Comparison of ENCODE assay signal across 23 mouse cellular contexts in genomic region chr13:30378868-30379267, GRCm38 (mm10). TPM values are rescaled to one million over a fixed set of nuclear protein-coding genes. Genes with fewer than 3 reads are reported as not detected.
DNase-seq lines count a peak whose midpoint lies in the region; ATAC-seq lines count a peak whose summit lies in the region.
"Had no signal": no experiment of that assay in that cellular context is flagged by ENCODE, and none has a peak within 500 bp of the region (broad histone marks: within the 10 kb centered on the region; RNA-seq: fewer than 3 reads in every experiment).

No protein-coding gene starts in this region.

- peak; percentile 61 for DNase-seq in adrenal gland, adult 2 months
- DNase-seq in adrenal gland, postnatal 4 days (ENCODE audit: low spot score in 2 of 2) = no peak
- DNase-seq in intestine, embryonic 14.5 days (ENCODE audit: low spot score) = peak; percentile 25
- DNase-seq in limb, embryonic 10.5 days (ENCODE audit: low spot score) = no peak
- DNase-seq: cerebellum, adult 11 months; cerebellum, adult 2 months; cerebellum, adult 9-11 months; cerebellum, postnatal 25 days; gastrocnemius, postnatal 25 days; heart, adult 2 months; kidney, adult 2 months had no signal

- no peaks in the 10 kb centered on the region for H3K36me3 ChIP-seq in intestine, embryonic 14.5 days (ENCODE audit: control insufficient read depth, insufficient read depth, low read length)
- no peaks in the 10 kb centered on the region for H3K36me3 ChIP-seq in intestine, embryonic 15.5 days
- H3K36me3 ChIP-seq in limb, embryonic 10.5 days = no peaks in the 10 kb centered on the region
- H3K36me3 ChIP-seq: embryonic facial prominence, embryonic 12.5 days; embryonic facial prominence, embryonic 15.5 days; forebrain, embryonic 12.5 days; forebrain, embryonic 15.5 days; heart, embryonic 10.5 days; heart, embryonic 13.5 days; hindbrain, embryonic 12.5 days; hindbrain, embryonic 15.5 days had no signal

- 87% methylated on average over 5 of the region's 5 CpGs for WGBS in intestine, embryonic 14.5 days
- 86% methylated on average over 5 of the region's 5 CpGs for WGBS in intestine, embryonic 15.5 days
- WGBS in limb, embryonic 10.5 days = 95% methylated on average over 5 of the region's 5 CpGs

- H3K4me1 ChIP-seq in intestine, embryonic 14.5 days (replicated peaks; ENCODE audit: control insufficient read depth, insufficient read depth, low read length) = no peaks in the 10 kb centered on the region
- H3K4me1 ChIP-seq in intestine, embryonic 15.5 days (replicated peaks) = no peaks in the 10 kb centered on the region
- no peaks in the 10 kb centered on the region for H3K4me1 ChIP-seq in limb, embryonic 10.5 days
- H3K4me1 ChIP-seq: embryonic facial prominence, embryonic 12.5 days; embryonic facial prominence, embryonic 15.5 days; forebrain, embryonic 12.5 days; forebrain, embryonic 15.5 days; hindbrain, embryonic 12.5 days; hindbrain, embryonic 15.5 days had no signal

- H3K4me2 ChIP-seq in intestine, embryonic 14.5 days (ENCODE audit: low read length) = no peak overlapping the region
- H3K4me2 ChIP-seq in intestine, embryonic 15.5 days (replicated peaks) = no peak overlapping the region
- H3K4me2 ChIP-seq: embryonic facial prominence, embryonic 12.5 days; embryonic facial prominence, embryonic 15.5 days; forebrain, embryonic 12.5 days; forebrain, embryonic 15.5 days; heart, embryonic 13.5 days; hindbrain, embryonic 12.5 days; hindbrain, embryonic 15.5 days had no signal

- no peak overlapping the region for H3K4me3 ChIP-seq in intestine, embryonic 14.5 days (ENCODE audit: low read depth, low read length)
- no peak overlapping the region for H3K4me3 ChIP-seq in intestine, embryonic 15.5 days (replicated peaks)
- H3K4me3 ChIP-seq in limb, embryonic 10.5 days = no peak overlapping the region
- H3K4me3 ChIP-seq: embryonic facial prominence, embryonic 12.5 days; embryonic facial prominence, embryonic 15.5 days; forebrain, embryonic 12.5 days; forebrain, embryonic 15.5 days; heart, adult 2 months; heart, embryonic 10.5 days; heart, embryonic 13.5 days; hindbrain, embryonic 12.5 days; hindbrain, embryonic 15.5 days had no signal

- no peak overlapping the region for H3K27ac ChIP-seq in intestine, embryonic 14.5 days (ENCODE audit: low read depth)
- H3K27ac ChIP-seq in intestine, embryonic 15.5 days = no peak overlapping the region
- no peak overlapping the region for H3K27ac ChIP-seq in limb, embryonic 10.5 days
- H3K27ac ChIP-seq: embryonic facial prominence, embryonic 12.5 days; embryonic facial prominence, embryonic 15.5 days; forebrain, embryonic 12.5 days; forebrain, embryonic 15.5 days; heart, adult 2 months; heart, embryonic 10.5 days; heart, embryonic 13.5 days; hindbrain, embryonic 12.5 days; hindbrain, embryonic 15.5 days had no signal

- ATAC-seq in intestine, embryonic 14.5 days (replicated peaks; ENCODE audit: low FRiP score, low TSS enrichment, low read depth) = no peak
- ATAC-seq in intestine, embryonic 15.5 days = no peak
- peak; percentile 30; the same call in 1 of the 2 replicates for ATAC-seq in erythroid progenitor cell, adult 5-6 weeks (replicated peaks; ENCODE audit: low FRiP score, poor library complexity, severe bottlenecking)
- ATAC-seq: activated CD4-positive, CD25-positive, alpha-beta regulatory T cell, adult 4 months; forebrain, embryonic 15.5 days; intestine, embryonic 16.5 days had no signal

- H3K9me3 ChIP-seq in intestine, embryonic 14.5 days (ENCODE audit: control insufficient read depth, low read length) = no peaks in the 10 kb centered on the region
- no peaks in the 10 kb centered on the region for H3K9me3 ChIP-seq in intestine, embryonic 15.5 days
- no peaks in the 10 kb centered on the region for H3K9me3 ChIP-seq in limb, embryonic 10.5 days (replicated peaks)
- H3K9me3 ChIP-seq: embryonic facial prominence, embryonic 12.5 days; embryonic facial prominence, embryonic 15.5 days; forebrain, embryonic 12.5 days; forebrain, embryonic 15.5 days; heart, embryonic 10.5 days; hindbrain, embryonic 12.5 days; hindbrain, embryonic 15.5 days had no signal

- H3K9ac ChIP-seq in intestine, embryonic 14.5 days (ENCODE audit: low read length) = no peak overlapping the region
- H3K9ac ChIP-seq in intestine, embryonic 15.5 days = no peak overlapping the region
- H3K9ac ChIP-seq: embryonic facial prominence, embryonic 12.5 days; embryonic facial prominence, embryonic 15.5 days; forebrain, embryonic 12.5 days; forebrain, embryonic 15.5 days; heart, embryonic 13.5 days; hindbrain, embryonic 12.5 days; hindbrain, embryonic 15.5 days had no signal

- no peaks in the 10 kb centered on the region for H3K27me3 ChIP-seq in intestine, embryonic 14.5 days (replicated peaks; ENCODE audit: control insufficient read depth, insufficient read depth, low read length)
- no peaks in the 10 kb centered on the region for H3K27me3 ChIP-seq in intestine, embryonic 15.5 days (replicated peaks)
- no peaks in the 10 kb centered on the region for H3K27me3 ChIP-seq in limb, embryonic 10.5 days (ENCODE audit: low read depth, poor library complexity, severe bottlenecking)
- H3K27me3 ChIP-seq: embryonic facial prominence, embryonic 12.5 days; embryonic facial prominence, embryonic 15.5 days; forebrain, embryonic 12.5 days; forebrain, embryonic 15.5 days; heart, embryonic 13.5 days; hindbrain, embryonic 12.5 days; hindbrain, embryonic 15.5 days had no signal

RNA-seq across cellular contexts. Expression of gene Agtr1a, which starts 42.6 kb away (rescaled TPM):
- total RNA-seq in adrenal gland, adult 2 months (2021) = 100 to 1,000 TPM; 260 to 306 TPM
- polyA plus RNA-seq in adrenal gland, adult 2 months (2012; rRNA removed) = 93.2 and 120 TPM in 2 replicates
- 100 to 1,000 TPM; 151 to 162 TPM for total RNA-seq in adrenal gland, postnatal 4 days (2021)
- 2.2 and 2.4 TPM in 2 replicates for polyA plus RNA-seq in intestine, embryonic 14.5 days (2014; fragmentation: Nextera tagmentation; extraction: Ambion mirVana)
- 2.3 and 2.4 TPM in 2 replicates for polyA plus RNA-seq in intestine, embryonic 15.5 days (2015; fragmentation: Nextera tagmentation; extraction: Ambion mirVana)
- 149 and 167 TPM in 2 replicates for total RNA-seq in erythroid progenitor cell, adult 5-6 weeks (2015; ENCODE audit: low replicate concordance)
- total RNA-seq in erythroid progenitor cell, adult 5-6 weeks (2017; ENCODE audit: low replicate concordance) = 139 and 186 TPM in 2 replicates
- polyA plus RNA-seq in limb, embryonic 10.5 days (2016; fragmentation: Nextera tagmentation; extraction: Ambion mirVana) = 2.4 and 2.5 TPM in 2 replicates

Comparison
In these comparisons a context has a peak if more than half of its experiments do, and no peak if none do; other contexts are left out.
1. DNase-seq: peak in adrenal gland, adult 2 months (single experiment) and intestine, embryonic 14.5 days (single experiment); none in adrenal gland, postnatal 4 days (0 of 2) and limb, embryonic 10.5 days (single experiment).
2. RNA of gene Agtr1a, which starts 42.6 kb away (polyA plus RNA-seq): 93.2 to 120 TPM in adrenal gland, adult 2 months; 2.4 to 2.5 TPM in limb, embryonic 10.5 days, 2.3 to 2.4 TPM in intestine, embryonic 15.5 days and 2.2 to 2.4 TPM in intestine, embryonic 14.5 days; every median in the first group is over 10 times any median in the second.